In the genomic region with DNA sequence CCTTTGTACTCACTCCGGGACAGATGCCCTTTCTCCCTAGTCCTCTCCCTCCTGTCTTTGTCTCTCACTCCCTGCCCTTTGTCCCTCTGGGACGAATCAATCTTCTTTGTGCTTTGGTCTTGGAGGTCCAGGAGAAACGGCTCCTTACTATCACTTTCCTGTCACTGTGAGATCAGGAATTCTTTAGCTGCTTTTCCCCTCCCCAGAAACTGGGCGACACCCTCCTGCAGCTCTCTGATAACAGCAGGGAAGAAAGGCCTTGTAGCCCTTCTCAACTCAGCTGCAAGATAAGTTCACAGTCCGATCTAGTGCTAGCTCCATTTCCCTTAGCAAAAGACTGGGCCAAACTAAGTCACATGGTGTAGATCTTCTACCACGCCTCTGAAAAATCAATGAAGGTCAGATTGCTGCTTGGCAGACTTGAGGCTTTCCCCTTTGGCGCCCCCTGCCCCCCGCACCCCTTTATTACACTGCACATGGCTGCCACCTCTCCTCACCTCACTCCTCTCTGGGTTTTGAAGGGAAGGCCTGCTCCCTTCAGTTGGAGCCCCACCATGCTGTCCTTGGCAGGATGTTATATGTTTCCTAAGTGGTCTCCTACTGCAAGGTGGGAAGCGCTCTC, we compare ENCODE assay signal across 8 mouse cellular contexts. TPM values are rescaled to one million over a fixed set of nuclear protein-coding genes. Genes with fewer than 3 reads are reported as not detected.
A peak's percentile ranks its signal among the peaks of the same experiment; 100 is the strongest.
DNase-seq lines count a peak whose midpoint lies in the region; ATAC-seq and TF ChIP-seq lines count a peak whose summit lies in the region.

No protein-coding gene starts in this region.

- TF ChIP-seq POLR2A in kidney, adult 2 months (IDR thresholded peaks at IDR 0.05; ENCODE audit: low read depth, low read length): no peak

- peak; percentile 25 for DNase-seq in kidney, adult 2 months
- no peak for DNase-seq in kidney, postnatal 14 days
- DNase-seq in MN1 (ENCODE audit: low spot score): peak; percentile 44
- no peak for DNase-seq in urinary bladder, postnatal 14 days (ENCODE audit: low spot score)
- no peak for DNase-seq in kidney, adult 8-10 months
- DNase-seq in layer of hippocampus, adult 11-12 months (ENCODE audit: low spot score): no peak

- 28% methylated on average over 9 of the region's 9 CpGs for WGBS in kidney, adult 2 months

- peak; percentile 53 for TF ChIP-seq CTCF in kidney, adult 2 months (conservative IDR thresholded peaks at IDR 0.05; ENCODE audit: insufficient read depth, insufficient read length, low read depth, low read length)

- peak; percentile 90 for ATAC-seq in erythroblast, adult 5-6 weeks (replicated peaks; ENCODE audit: low FRiP score, poor library complexity, severe bottlenecking)
- peak; percentile 57 for ATAC-seq in megakaryocyte, adult 5-6 weeks (ENCODE audit: poor library complexity, severe bottlenecking)

- no peaks in the 10 kb centered on the region; the same call in none of the 2 replicates for H3K36me3 ChIP-seq in kidney, adult 2 months (ENCODE audit: control insufficient read depth, insufficient read depth, low read length)

- H3K27me3 ChIP-seq in kidney, adult 2 months (replicated peaks; ENCODE audit: control insufficient read depth, insufficient read depth, low read length): no peaks in the 10 kb centered on the region

- peak overlapping the region; percentile 39; the same call in 1 of the 2 replicates for H3K27ac ChIP-seq in kidney, adult 2 months (ENCODE audit: insufficient read depth, low read depth, low read length)

- peaks cover 5% of the 10 kb centered on the region; the same call in 1 of the 2 replicates for H3K4me1 ChIP-seq in kidney, adult 2 months (ENCODE audit: control insufficient read depth, insufficient read depth, low read length)

- H3K4me3 ChIP-seq in kidney, adult 2 months (ENCODE audit: insufficient read depth, low read depth, low read length): no peak overlapping the region

RNA-seq across cellular contexts. Expression of gene BC017158, which starts 8.9 kb away (rescaled TPM):
- polyA plus RNA-seq in kidney, adult 2 months (2012; rRNA removed): 29.4 and 37.8 TPM in 2 replicates
- total RNA-seq in erythroblast, adult 5-6 weeks (2015; ENCODE audit: low replicate concordance): 29.2 and 52.5 TPM in 2 replicates
- total RNA-seq in erythroblast, adult 5-6 weeks (2017; ENCODE audit: low replicate concordance): 41.7 and 56.7 TPM in 2 replicates
- 12.7 and 19.7 TPM in 2 replicates for total RNA-seq in megakaryocyte, adult 5-6 weeks (2015)
- 8.8 and 9.7 TPM in 2 replicates for total RNA-seq in megakaryocyte, adult 5-6 weeks (2017)

RNA-seq across cellular contexts. Expression of gene Slc5a2, which starts 23.6 kb away (rescaled TPM):
- polyA plus RNA-seq in kidney, adult 2 months (2012; rRNA removed): 1,002 and 1,068 TPM in 2 replicates
- total RNA-seq in erythroblast, adult 5-6 weeks (2015; ENCODE audit: low replicate concordance): not detected in 2 replicates
- total RNA-seq in erythroblast, adult 5-6 weeks (2017; ENCODE audit: low replicate concordance): 0.85 TPM in 1 of 2 replicates, not detected in the other
- total RNA-seq in megakaryocyte, adult 5-6 weeks (2015): 0.68 TPM in 1 of 2 replicates, not detected in the other
- not detected in 2 replicates for total RNA-seq in megakaryocyte, adult 5-6 weeks (2017)

RNA-seq across cellular contexts. Expression of gene Tgfb1i1, which starts 42.4 kb away (rescaled TPM):
- 15.1 and 16.1 TPM in 2 replicates for polyA plus RNA-seq in kidney, adult 2 months (2012; rRNA removed)
- total RNA-seq in erythroblast, adult 5-6 weeks (2015; ENCODE audit: low replicate concordance): 0.96 and 2.9 TPM in 2 replicates
- 0.84 TPM in 1 of 2 replicates, not detected in the other for total RNA-seq in erythroblast, adult 5-6 weeks (2017; ENCODE audit: low replicate concordance)
- total RNA-seq in megakaryocyte, adult 5-6 weeks (2015): 1.1 TPM in 1 of 2 replicates, not detected in the other
- total RNA-seq in megakaryocyte, adult 5-6 weeks (2017): 0.07 TPM in 1 of 2 replicates, not detected in the other

RNA-seq across cellular contexts. Expression of gene 9130023H24Rik, which starts 51.2 kb away (rescaled TPM):
- 3.1 and 3.2 TPM in 2 replicates for polyA plus RNA-seq in kidney, adult 2 months (2012; rRNA removed)
- total RNA-seq in erythroblast, adult 5-6 weeks (2015; ENCODE audit: low replicate concordance): 1.7 and 3.3 TPM in 2 replicates
- total RNA-seq in erythroblast, adult 5-6 weeks (2017; ENCODE audit: low replicate concordance): 1.8 and 2.7 TPM in 2 replicates
- 4.4 and 5.1 TPM in 2 replicates for total RNA-seq in megakaryocyte, adult 5-6 weeks (2015)
- 4.3 and 5.3 TPM in 2 replicates for total RNA-seq in megakaryocyte, adult 5-6 weeks (2017)

RNA-seq across cellular contexts. Expression of gene Armc5, which starts 51.9 kb away (rescaled TPM):
- polyA plus RNA-seq in kidney, adult 2 months (2012; rRNA removed): 27.9 and 35.1 TPM in 2 replicates
- total RNA-seq in erythroblast, adult 5-6 weeks (2015; ENCODE audit: low replicate concordance): 1.3 and 2.3 TPM in 2 replicates
- total RNA-seq in erythroblast, adult 5-6 weeks (2017; ENCODE audit: low replicate concordance): 2.2 and 4.0 TPM in 2 replicates
- total RNA-seq in megakaryocyte, adult 5-6 weeks (2015): 3.1 and 3.9 TPM in 2 replicates
- total RNA-seq in megakaryocyte, adult 5-6 weeks (2017): 7.0 TPM in 2 replicates

Comparison
In these comparisons a context has a peak if more than half of its experiments do, and no peak if none do; other contexts are left out.
1. DNase-seq: peak in kidney, adult 2 months (single experiment) and MN1 (single experiment); none in kidney, postnatal 14 days (single experiment), urinary bladder, postnatal 14 days (single experiment), kidney, adult 8-10 months (0 of 2) and layer of hippocampus, adult 11-12 months (single experiment).